Mouse (Mus musculus) B cell, adult 2 months (primary cell): ENCODE measurements around the gene Thsd7a.

Experiments used
- DNase-seq, 2 experiments: peaks; one replicate each; pipeline ENCODE4 v3.0.0; 2022

Gene Thsd7a

DNA sequence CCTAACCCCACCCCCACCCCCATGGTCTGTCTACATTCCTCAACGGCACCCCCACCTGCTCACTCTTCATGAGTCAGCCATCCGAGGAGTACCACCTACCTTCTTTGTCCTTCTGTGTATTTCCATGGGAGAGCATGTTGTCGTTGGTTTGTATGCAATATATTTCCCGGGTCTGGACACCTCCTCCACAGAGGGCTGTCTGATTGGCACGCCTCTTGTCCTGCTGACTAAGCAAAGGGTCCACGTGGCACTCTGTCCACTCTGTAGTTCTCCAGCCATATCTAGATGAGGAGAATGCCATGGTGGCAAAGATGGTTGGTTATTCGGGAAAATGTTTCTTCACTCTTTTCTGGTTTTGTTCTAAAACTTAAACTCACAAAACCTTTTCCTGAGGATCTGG is 248.3 kb downstream of the Thsd7a start:
- DNase-seq, result no peak

DNA sequence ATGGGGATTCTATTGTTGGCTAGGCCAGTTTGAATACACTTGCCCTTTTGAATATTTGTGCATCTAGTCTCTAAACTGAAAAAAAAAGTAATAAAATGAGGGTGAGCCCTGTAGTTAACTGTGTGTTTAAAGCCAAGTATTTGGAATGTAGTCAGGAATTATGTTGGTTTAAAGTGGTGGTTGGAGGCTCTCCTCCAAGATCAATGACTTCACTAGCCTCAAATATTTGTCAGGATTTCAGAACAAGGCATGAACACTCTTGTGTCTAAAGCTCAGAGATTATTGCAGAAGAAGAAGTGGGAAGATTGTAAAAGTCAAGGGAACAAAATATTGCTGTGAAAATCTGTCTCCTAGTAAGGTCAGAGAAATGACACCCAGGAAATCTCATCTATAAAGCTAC is 249.3 kb downstream of the Thsd7a start:
- no peak for DNase-seq

GRCm38 (mm10) chr6:12493571-12493970 is 255.6 kb downstream of the Thsd7a start:
- no peak for DNase-seq

DNA sequence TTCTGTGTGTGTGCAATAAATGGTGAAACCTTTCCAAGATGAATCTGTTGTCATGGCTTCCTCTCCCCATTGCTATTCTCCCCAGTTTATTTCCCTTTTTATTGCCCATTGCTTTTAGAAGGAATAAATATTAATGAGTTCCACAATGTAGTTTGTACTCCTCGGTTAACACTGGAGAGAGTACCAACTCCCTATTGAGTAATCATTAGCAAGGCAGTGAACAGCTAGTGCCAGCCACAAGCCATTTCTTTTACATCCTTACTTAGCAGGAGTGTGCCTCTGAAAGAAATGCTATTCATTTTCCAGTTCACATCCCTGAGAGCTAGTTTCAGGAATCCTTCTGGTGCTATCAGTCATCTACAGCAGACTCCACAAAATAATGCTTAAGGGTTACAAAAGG is 260.3 kb downstream of the Thsd7a start:
- DNase-seq, result no peak

GRCm38 (mm10) chr6:12481527-12482163 is 267.6 kb downstream of the Thsd7a start:
- no peak for DNase-seq

- DNase-seq, result no peak
Measured at GRCm38 (mm10) chr6:12478359-12478758, 270.9 kb downstream of the Thsd7a start.

GRCm38 (mm10) chr6:12470935-12471334 is 278.3 kb downstream of the Thsd7a start:
- DNase-seq, result no peak

DNA sequence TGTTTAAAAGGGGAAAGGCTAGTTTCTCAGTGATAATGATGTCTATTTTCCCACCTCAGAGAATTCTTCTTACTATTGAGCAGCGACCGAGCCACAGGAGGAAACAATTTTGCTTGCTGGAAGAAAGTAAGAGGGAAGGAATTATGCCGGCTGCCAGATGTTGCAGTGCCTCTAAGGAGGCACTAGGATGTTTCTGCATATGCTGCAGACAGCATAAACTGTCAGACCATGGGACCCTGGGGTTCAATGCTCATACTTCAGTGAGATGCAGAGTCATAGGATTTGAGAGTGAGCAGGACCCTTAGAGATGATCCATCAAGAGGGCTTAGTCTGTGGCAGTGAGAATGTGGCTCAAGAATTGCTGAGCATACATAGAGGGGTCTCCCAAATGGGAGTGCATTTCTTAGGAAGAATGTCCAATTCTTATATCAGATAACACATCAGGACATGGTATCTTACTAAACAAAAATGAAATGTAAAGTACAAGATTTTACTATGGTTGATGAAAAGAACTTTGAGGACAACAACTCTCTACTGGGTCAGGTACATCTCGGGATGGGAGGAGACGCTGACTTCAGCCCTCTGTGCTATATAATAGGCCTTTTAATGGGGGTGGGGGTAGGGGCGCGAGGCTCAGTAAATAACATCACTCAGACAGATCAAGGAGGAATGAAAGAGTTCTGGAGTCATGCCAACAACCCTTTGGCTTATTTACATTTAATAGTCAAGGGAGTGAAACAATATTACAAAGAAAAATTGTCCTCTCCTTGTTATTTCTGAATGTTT is 281.7 kb downstream of the Thsd7a start:
- no peak for DNase-seq

GRCm38 (mm10) chr6:12458841-12459240 is 290.4 kb downstream of the Thsd7a start:
- no peak for DNase-seq

GRCm38 (mm10) chr6:12457451-12457850 is 291.8 kb downstream of the Thsd7a start:
- DNase-seq, result no peak

- DNase-seq, result no peak
Measured at GRCm38 (mm10) chr6:12454876-12455485, 294.2 kb downstream of the Thsd7a start.

DNA sequence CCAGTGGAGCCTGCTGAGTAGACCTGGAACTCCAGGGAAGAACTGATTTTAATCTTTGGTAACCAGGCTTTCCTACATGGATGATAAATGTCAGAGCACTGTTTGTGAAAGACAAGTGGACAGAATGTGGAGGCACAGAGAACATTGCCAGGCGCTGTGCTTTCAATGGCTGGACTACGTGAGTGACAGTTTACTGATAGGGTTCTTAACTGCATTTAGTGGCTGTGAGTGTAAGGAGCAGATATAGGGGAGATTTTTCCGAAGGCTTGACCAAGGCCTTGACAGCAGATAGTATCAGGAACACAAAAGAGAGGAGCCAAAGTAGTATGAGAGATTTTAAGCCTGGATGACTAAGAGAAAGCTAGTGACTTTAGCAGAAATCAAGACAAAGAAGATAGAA is 295.1 kb downstream of the Thsd7a start:
- DNase-seq, result no peak

DNA sequence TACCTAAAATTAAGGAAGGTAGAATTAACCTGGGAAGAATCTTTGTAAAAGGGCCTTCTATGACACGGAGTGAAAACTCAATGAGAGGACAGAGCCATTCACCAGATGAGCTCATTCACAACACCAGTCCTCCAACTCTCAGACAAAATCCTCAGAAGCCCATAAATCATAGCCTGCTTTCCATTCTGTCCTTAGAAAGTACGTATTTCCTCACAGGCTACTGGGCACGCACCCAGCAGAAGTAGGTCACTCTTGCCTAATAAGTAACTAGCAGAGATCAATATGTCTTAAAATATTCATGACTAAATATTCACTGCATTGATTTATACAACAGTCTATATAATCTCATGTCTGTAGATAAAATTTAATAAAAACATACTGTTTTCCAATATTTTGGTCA is 300.4 kb downstream of the Thsd7a start:
- DNase-seq, result no peak

DNA sequence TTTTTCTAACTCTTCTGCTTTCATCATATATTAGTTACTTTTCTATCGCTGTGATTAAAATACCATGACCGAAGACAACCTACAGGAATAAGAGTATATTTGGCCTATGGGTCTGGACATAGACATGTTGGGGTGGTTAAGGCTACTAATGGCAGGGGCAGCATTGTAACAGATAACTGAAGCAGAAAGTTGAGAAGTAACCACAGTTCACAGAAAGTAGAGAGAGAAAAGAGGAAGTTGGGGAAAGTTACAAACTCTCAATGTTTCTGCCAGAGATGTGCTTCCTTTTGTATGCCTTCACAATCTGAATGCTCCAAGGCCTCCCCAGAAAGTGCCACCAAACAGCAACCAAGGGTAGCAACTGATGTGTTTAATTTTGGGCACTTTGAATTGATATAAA is 303.7 kb downstream of the Thsd7a start:
- no peak for DNase-seq

GRCm38 (mm10) chr6:12439561-12439960 is 309.6 kb downstream of the Thsd7a start:
- no peak for DNase-seq

- no peak for DNase-seq
Measured at GRCm38 (mm10) chr6:12419070-12419469, 330.1 kb downstream of the Thsd7a start.

DNA sequence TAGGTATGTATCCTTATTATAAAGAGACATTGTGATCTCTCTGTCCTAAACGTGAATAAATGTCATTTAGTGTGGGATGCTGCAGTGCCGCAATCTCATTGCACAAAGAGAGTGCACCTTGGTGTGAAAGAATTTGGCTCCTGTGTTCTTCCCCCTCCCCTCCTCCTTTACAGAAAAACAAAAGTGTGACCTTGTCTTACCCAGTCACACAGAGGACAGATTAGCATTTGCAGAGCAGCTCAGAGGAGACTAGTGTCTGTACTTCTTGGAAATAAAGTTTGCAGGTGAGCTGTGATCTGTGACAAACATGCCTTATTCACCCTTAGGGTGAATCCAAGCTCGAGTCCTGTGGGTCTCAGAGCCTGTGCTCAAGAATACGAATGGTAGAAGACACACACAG is 332.2 kb downstream of the Thsd7a start:
- no peak for DNase-seq

- no peak for DNase-seq
Measured at GRCm38 (mm10) chr6:12404441-12404840, 344.8 kb downstream of the Thsd7a start.

GRCm38 (mm10) chr6:12402996-12403395 is 346.2 kb downstream of the Thsd7a start:
- no peak for DNase-seq

DNA sequence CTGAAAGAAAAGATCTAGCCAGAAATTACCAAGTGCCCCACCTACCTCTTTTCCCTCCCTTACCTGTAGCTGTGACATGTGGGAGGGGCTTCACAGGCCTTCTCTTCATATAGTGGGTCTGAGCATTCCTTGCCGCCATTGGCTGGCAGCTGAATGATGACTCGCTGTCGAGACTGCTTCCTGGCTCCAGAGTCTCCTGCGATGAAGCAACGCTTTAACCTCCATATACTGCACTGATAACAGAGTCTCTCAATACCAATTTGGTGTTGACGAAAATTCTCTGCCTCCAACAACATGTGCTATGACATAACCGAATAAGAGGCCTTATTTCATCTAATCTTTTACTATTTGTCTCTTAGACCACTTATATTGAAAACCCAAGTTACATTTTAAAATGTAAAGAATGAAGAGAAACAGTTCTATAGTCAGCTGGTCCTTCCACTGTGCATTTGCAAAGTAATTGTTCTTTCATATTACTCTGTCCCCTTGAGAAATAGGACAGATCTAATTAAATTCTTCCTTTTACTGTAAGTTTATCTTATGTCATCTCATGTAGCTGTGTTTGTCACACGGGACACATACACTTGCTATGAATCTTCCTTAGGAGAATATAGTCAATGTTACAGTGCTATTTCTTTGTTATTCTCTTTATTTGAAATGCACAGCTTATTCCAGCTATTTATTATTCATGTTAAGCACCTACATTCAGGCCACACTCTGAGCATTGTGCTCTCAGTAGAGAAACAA is 351.3 kb downstream of the Thsd7a start:
- DNase-seq, result no peak

DNA sequence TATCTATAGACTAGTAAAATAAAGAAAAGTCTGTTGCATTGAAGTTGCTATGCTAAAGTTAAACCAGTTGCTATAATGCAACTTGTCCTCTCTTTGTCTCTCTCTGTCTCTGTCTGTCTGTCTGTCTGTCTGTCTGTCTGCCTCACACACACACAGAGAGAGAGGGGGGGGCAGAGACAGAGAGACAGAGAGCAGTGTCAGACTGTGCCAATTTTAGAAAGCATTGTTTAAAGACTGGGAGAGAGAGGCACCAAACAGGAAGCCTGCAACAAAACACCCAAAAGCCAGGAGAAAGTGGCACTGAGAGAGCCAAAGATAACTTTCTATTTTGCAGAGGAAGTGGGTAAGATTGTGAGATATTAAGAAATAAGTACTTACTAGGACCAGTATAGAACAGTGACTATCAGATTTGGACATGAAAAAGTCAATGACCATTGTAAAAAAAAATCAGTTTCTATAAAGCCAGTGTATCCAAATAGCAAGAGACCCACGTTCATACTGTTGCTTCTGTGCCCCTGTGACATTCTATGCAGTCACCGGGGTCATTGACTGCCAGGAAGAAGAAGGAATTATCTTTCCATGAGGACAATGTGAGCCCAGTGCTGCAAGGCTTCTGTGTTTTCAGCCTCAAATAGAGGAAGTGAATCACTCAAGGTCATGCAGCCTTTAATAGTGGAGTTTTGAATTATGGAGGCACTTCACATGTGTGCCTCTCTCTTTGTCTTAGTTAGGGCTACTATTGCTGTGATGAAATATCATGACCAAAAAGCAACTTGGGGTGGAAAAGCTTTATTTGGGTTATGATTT is 355.4 kb downstream of the Thsd7a start:
- DNase-seq, result no peak

DNA sequence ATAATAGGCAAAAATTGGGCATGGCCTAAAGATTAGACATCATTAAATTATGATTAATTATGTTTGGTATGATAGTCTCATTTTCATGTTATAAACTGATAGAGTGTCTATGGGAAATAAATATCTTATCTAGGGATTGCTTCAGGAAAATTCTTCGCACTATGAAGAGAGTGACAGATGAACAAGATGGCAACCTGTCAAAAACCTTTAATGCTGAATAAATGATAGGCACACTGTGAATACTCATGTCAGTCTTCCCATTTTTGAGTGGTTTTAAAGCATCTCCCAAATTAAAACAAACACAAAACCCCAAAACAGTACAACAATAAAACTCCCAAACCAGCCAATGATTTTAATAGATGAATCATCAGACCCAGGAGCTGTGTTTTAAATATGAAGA is 362.5 kb downstream of the Thsd7a start:
- DNase-seq, result no peak

GRCm38 (mm10) chr6:12385591-12385990 is 363.6 kb downstream of the Thsd7a start:
- DNase-seq, result no peak
